Mouse (Mus musculus) heart, adult 2 months (tissue): ENCODE results near the gene Hecw1.

ENCODE experiments used
- CTCF ChIP-seq: fragments of 200-600 bp; IDR thresholded peaks from 2 replicates; pipeline ENCODE4 v1.8.1; 2022; ENCODE audit warnings: antibody characterized with exemption, mild to moderate bottlenecking, moderate library complexity
- POLR2A ChIP-seq: fragments of 200-500 bp; IDR thresholded peaks from 2 replicates; pipeline ENCODE4 v1.6.1; 2011; ENCODE audit warnings: mild to moderate bottlenecking, low read depth, low read length, control low read depth; ENCODE audit not compliant: insufficient read depth

DNA sequence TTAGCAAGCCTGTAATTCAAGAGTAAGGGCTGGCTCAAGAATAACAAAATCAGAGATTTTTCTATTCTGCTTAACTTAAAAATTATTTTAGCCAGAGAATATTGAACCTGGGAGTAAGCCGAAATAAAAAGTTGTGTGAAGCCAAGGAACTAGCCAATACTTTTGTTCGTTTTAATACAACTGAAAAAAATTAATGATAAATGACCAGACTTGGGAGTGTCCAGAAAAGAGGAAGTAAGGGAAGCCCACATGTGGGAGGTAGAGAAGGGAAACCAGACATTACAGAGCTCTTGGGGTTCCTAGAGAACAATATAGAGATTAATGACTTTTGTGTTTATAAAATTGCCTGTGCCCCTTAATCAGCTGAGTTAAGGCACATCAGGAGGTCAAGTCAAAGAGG lies 66.0 kb downstream of the Hecw1 start:
- no peak for TF ChIP-seq CTCF
- TF ChIP-seq POLR2A = no peak
